Mouse (Mus musculus) frontal cortex, adult 2 months (tissue): Measurements from ENCODE around the gene Fam217b. TPM values are rescaled to one million over a fixed set of nuclear protein-coding genes. Genes with fewer than 3 reads are reported as not detected.

ENCODE experiments used
- DNase-seq, 2 experiments: peaks; one replicate each; pipeline ENCODE4 v3.0.0; 2022; ENCODE audit warnings: low spot score in 1 of 2; ENCODE audit errors: extremely low spot score in 1 of 2
- polyA plus RNA-seq: library from polyadenylated mRNA; depleted of rRNA; stranded (reverse); fragments of >200 nt; gene quantifications from 2 replicates; pipeline ENCODE4 v1.2.3, GENCODE M21; 2012; rRNA removed

Gene Fam217b
- polyA plus RNA-seq, 1 experiment: 29.5 TPM

- no peak for DNase-seq
These were observed 19.6 kb downstream of the Fam217b start for GRCm38 (mm10) chr2:178433903-178434302.

- DNase-seq: peak in 1 of 2 experiments; percentile 59
These were observed 23.0 kb downstream of the Fam217b start for GRCm38 (mm10) chr2:178437311-178437710.

GRCm38 (mm10) chr2:178449386-178449785, 35.1 kb downstream of the Fam217b start:
- no peak for DNase-seq

GRCm38 (mm10) chr2:178450236-178450635, 35.9 kb downstream of the Fam217b start:
- DNase-seq: no peak

- no peak for DNase-seq
These were observed 36.6 kb downstream of the Fam217b start for GRCm38 (mm10) chr2:178450961-178451360.

- no peak for DNase-seq
These were observed 40.6 kb downstream of the Fam217b start for GRCm38 (mm10) chr2:178454664-178455516.

GRCm38 (mm10) chr2:178457414-178457813, 43.1 kb downstream of the Fam217b start:
- no peak for DNase-seq

GRCm38 (mm10) chr2:178460353-178460752, 46.0 kb downstream of the Fam217b start:
- DNase-seq: no peak

- no peak for DNase-seq
These were observed 57.5 kb downstream of the Fam217b start for GRCm38 (mm10) chr2:178471546-178472480.

- DNase-seq: no peak
These were observed 59.6 kb downstream of the Fam217b start for GRCm38 (mm10) chr2:178473916-178474315.

Other genes starting within 250 kb of the Fam217b start
- gene Sycp2, start 6.8 kb upstream of the Fam217b start, polyA plus RNA-seq: 0.74 and 0.92 TPM in 2 replicates
- gene Ppp1r3d, start 52 bp upstream of the Fam217b start, polyA plus RNA-seq: 5.8 and 5.9 TPM in 2 replicates
- 0.80 and 1.3 TPM in 2 replicates for gene Cdh26, start 16.0 kb downstream of the Fam217b start, polyA plus RNA-seq